Mouse (Mus musculus) B cell, adult 62 days (primary cell): ENCODE measurements around the gene Ssrp1. TPM values are rescaled to one million over a fixed set of nuclear protein-coding genes. Genes with fewer than 3 reads are reported as not detected.

Experiments
- total RNA-seq: library from RNA; stranded (reverse); gene quantifications from 4 replicates; pipeline ENCODE4 v1.2.4, GENCODE M21; 2023

Ssrp1 gene
- 165 to 186 TPM (median 182 TPM) in 4 replicates for total RNA-seq

GRCm38 (mm10) chr2:85037047-85038026 is at the start of gene Ssrp1, which contains the start of gene P2rx3:
TSS of gene Ssrp1 (plus strand) at chr2:85037234.
TSS of gene P2rx3 (minus strand) at chr2:85037462.

GRCm38 (mm10) chr2:84987930-84988329 is 49.1 kb upstream of the Ssrp1 start, which contains the start of gene Prg3:
TSS of gene Prg3 (plus strand) at chr2:84988215.

GRCm38 (mm10) chr2:85047596-85048167 is 10.6 kb downstream of the Ssrp1 start, which contains the start of gene Tnks1bp1:
TSS of gene Tnks1bp1 (plus strand) at chr2:85048022.

Other genes starting within 250 kb of the Ssrp1 start
- gene Ube2l6, start 238.4 kb upstream of the Ssrp1 start, total RNA-seq = 9.9 to 13.9 TPM (median 12.4 TPM) in 4 replicates
- gene Smtnl1, start 214.6 kb upstream of the Ssrp1 start, total RNA-seq = not detected in 4 replicates
- gene Timm10, start 210.2 kb upstream of the Ssrp1 start, total RNA-seq = 15.5 to 34.2 TPM (median 20.3 TPM) in 4 replicates
- 5.8 to 6.3 TPM (median 5.9 TPM) in 4 replicates for gene Slc43a1, start 198.4 kb upstream of the Ssrp1 start, total RNA-seq
- not detected in 4 replicates for gene Rtn4rl2, start 150.5 kb upstream of the Ssrp1 start, total RNA-seq
- gene Slc43a3, start 100.7 kb upstream of the Ssrp1 start, total RNA-seq = 9.0 to 14.1 TPM (median 10.9 TPM) in 4 replicates
- gene Prg2, start 56.8 kb upstream of the Ssrp1 start, total RNA-seq = 0.98 to 2.2 TPM (median 1.6 TPM) in 4 replicates
- gene Prg3, start 49.0 kb upstream of the Ssrp1 start, total RNA-seq = not detected in 4 replicates
- 0.31 to 0.86 TPM (median 0.68 TPM) in 4 replicates for gene P2rx3, start 228 bp downstream of the Ssrp1 start, total RNA-seq
- 35.1 to 48.5 TPM (median 36.5 TPM) in 4 replicates for gene Tnks1bp1, start 10.8 kb downstream of the Ssrp1 start, total RNA-seq
- gene Aplnr, start 99.0 kb downstream of the Ssrp1 start, total RNA-seq = not detected in 4 replicates
- not detected in 4 replicates for gene Lrrc55, start 160.0 kb downstream of the Ssrp1 start, total RNA-seq